Mouse (Mus musculus) heart, adult 18-20 months (tissue): ENCODE measurements around the gene Atox1. TPM values are rescaled to one million over a fixed set of nuclear protein-coding genes. Genes with fewer than 3 reads are reported as not detected.

Experiments used
- DNase-seq, 2 experiments: peaks; one replicate each; pipeline ENCODE4 v3.0.0; 2021 to 2022; ENCODE audit warnings: mixed read lengths in 1 of 2
- microRNA-seq, 2 experiments: library from miRNA; unstranded; fragments of <30 nt; microRNA quantifications; one replicate each; pipeline ENCODE4 v1.2.0; 2022
- total RNA-seq, 2 experiments: library from RNA; stranded (reverse); gene quantifications; 2 replicates each; pipeline ENCODE4 v1.2.3; 2021

Gene Atox1
- total RNA-seq, 2 experiments from 2014 or later: 98.7 to 104 TPM

- peak; percentile 62 to 79 for DNase-seq
These were observed 46.7 kb downstream of the Atox1 start for GRCm38 (mm10) chr11:55414314-55414713.

- DNase-seq: no peak
These were observed 47.6 kb downstream of the Atox1 start for GRCm38 (mm10) chr11:55413416-55413796.

- DNase-seq: no peak
These were observed 48.2 kb downstream of the Atox1 start for GRCm38 (mm10) chr11:55412680-55413415.

GRCm38 (mm10) chr11:55412034-55412433 lies 49.0 kb downstream of the Atox1 start:
- no peak for DNase-seq

- peak in 1 of 2 experiments; percentile 45 for DNase-seq
These were observed 50.5 kb downstream of the Atox1 start for GRCm38 (mm10) chr11:55410502-55410901.

GRCm38 (mm10) chr11:55410005-55410404 lies 51.0 kb downstream of the Atox1 start:
- peak in 1 of 2 experiments; percentile 65 for DNase-seq

GRCm38 (mm10) chr11:55407133-55407532 lies 53.9 kb downstream of the Atox1 start:
- no peak for DNase-seq

GRCm38 (mm10) chr11:55405601-55406469 lies 55.2 kb downstream of the Atox1 start:
- DNase-seq: peak in 1 of 2 experiments; percentile 76

- DNase-seq: no peak
These were observed 56.2 kb downstream of the Atox1 start for GRCm38 (mm10) chr11:55404659-55405457.

- no peak for DNase-seq
These were observed 60.2 kb downstream of the Atox1 start for GRCm38 (mm10) chr11:55400863-55401262.

GRCm38 (mm10) chr11:55398371-55398770 lies 62.7 kb downstream of the Atox1 start:
- no peak for DNase-seq

- peak; percentile 71 to 78 for DNase-seq
These were observed 63.6 kb downstream of the Atox1 start for GRCm38 (mm10) chr11:55397441-55397840.

GRCm38 (mm10) chr11:55397036-55397435 lies 64.0 kb downstream of the Atox1 start:
- DNase-seq: peak in 1 of 2 experiments; percentile 41

Small RNA genes lying within 50 kb of the gene (microRNA-seq; reads per million reads assigned to microRNA genes)
- gene Mir7652: 0 reads per million in 2 experiments

Other genes starting within 250 kb of the Atox1 start
- under 1 TPM; 0.13 to 0.15 TPM for gene Fat2, start 124.7 kb downstream of the Atox1 start, total RNA-seq
- gene Sparc, start 38.1 kb downstream of the Atox1 start, total RNA-seq: 100 to 1,000 TPM; 264 to 308 TPM
- 10 to 100 TPM; 40.5 to 41.3 TPM for gene G3bp1, start 8.4 kb upstream of the Atox1 start, total RNA-seq
- gene Glra1, start 147.0 kb upstream of the Atox1 start, total RNA-seq: not detected